Mouse (Mus musculus) liver, embryonic 16.5 days (tissue): Measurements from ENCODE around the gene Pcmt1. TPM values are rescaled to one million over a fixed set of nuclear protein-coding genes. Genes with fewer than 3 reads are reported as not detected.
A peak's percentile ranks its signal among the peaks of the same experiment; 100 is the strongest.

Source experiments
- ATAC-seq: fragments of 200-750 bp; cut with Nextera tagmentation; 2 replicates; pipeline ENCODE4 v1.8.0; 2017; ENCODE audit warnings: low read depth, mild to moderate bottlenecking, moderate number of reproducible peaks, moderate library complexity
- H3K27ac ChIP-seq: fragments of 300-500 bp; sonication (generic); 2 replicates; pipeline ENCODE4 v1.5.1; 2014; ENCODE audit warnings: mild to moderate bottlenecking, low read length
- H3K27me3 ChIP-seq: fragments of 300-500 bp; sonication (generic); 2 replicates; pipeline ENCODE4 v1.6.1; 2014; ENCODE audit warnings: low read depth, low read length, mixed read lengths; ENCODE audit not compliant: control insufficient read depth, insufficient read depth
- H3K36me3 ChIP-seq: fragments of 300-500 bp; sonication (generic); 2 replicates; pipeline ENCODE4 v1.6.1; 2014; ENCODE audit warnings: mild to moderate bottlenecking; ENCODE audit not compliant: control insufficient read depth, insufficient read depth
- H3K4me1 ChIP-seq: fragments of 300-500 bp; sonication (generic); 2 replicates; pipeline ENCODE4 v1.6.1; 2014; ENCODE audit warnings: low read depth, low read length, mixed read lengths; ENCODE audit not compliant: control insufficient read depth
- H3K4me2 ChIP-seq: fragments of 300-500 bp; sonication (generic); 2 replicates; pipeline ENCODE4 v1.6.1; 2014; ENCODE audit warnings: low read depth, low read length, mixed read lengths
- H3K4me3 ChIP-seq: fragments of 300-500 bp; sonication (generic); 2 replicates; pipeline ENCODE4 v1.5.1; 2014; ENCODE audit warnings: low read depth, mild to moderate bottlenecking, low read length
- H3K9ac ChIP-seq: fragments of 300-500 bp; sonication (generic); 2 replicates; pipeline ENCODE4 v1.6.1; 2014; ENCODE audit warnings: low read depth, low read length
- H3K9me3 ChIP-seq: fragments of 300-500 bp; sonication (generic); replicated peaks from 2 replicates; pipeline ENCODE4 v1.6.1; 2016; ENCODE audit warnings: low read length; ENCODE audit not compliant: control insufficient read depth
- WGBS: fragments of 180-500 bp; shearing (Covaris S2); extraction: QIAGEN DNeasy Blood & Tissue Kit; methylation state at CpG from one replicate; pipeline ENCODE4 v1.1.7; 2014; ENCODE audit not compliant: insufficient replicate concordance; 5-methylcytosine and 5-hydroxymethylcytosine counted together
- polyA plus RNA-seq: library from polyadenylated mRNA; unstranded; fragments of >200 nt; fragmentation: Nextera tagmentation; extraction: Ambion mirVana; gene quantifications from 2 replicates; pipeline ENCODE4 v1.2.1, GENCODE M21; 2015

The Pcmt1 gene
- polyA plus RNA-seq, result 83.3 and 94.3 TPM in 2 replicates

DNA sequence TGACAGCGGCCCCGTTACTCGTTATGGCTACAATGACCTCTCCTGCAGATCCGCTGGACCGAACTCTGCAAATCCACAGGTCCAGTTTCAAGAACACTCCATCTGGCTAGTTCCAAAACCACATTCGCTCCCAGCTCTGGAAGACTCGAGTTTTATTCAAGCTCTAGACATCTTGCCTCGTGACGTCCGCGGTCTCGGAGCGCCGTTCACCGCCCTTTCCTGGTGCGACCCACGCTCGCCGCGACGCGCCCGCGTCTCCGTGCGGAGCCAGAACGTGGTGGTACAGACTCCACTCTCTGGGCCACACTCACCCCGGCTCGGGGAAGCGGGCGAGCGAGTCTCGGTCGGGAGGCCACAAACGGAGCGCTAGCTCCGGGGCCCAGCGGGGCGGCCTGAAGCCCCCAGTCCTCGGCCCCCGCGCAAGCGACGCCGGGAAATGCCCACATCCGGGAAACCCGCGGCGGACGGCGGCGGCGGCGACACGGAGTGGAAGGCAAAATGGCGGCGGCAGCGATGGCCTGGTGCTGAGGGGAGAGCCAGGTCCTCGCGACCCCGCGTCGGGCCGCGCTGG is at the start of gene Pcmt1, which contains the start of gene Lats1:
Gene Pcmt1, minus strand, starts transcription at position 406 of the 571 bp plus-strand sequence.
Gene Lats1, plus strand, starts transcription at position 484 of the 571 bp plus-strand sequence.
- peak within 1 kb of the TSS; percentile 70 for H3K4me2 ChIP-seq
- ATAC-seq, result peak; percentile 78
- peaks cover 15% of the 10 kb centered on the region for H3K36me3 ChIP-seq
- peaks cover 18% of the 10 kb centered on the region for H3K4me1 ChIP-seq
- H3K9me3 ChIP-seq, result no peaks in the 10 kb centered on the region
- no peaks in the 10 kb centered on the region for H3K27me3 ChIP-seq
- 0% methylated on average over 65 of the region's 65 CpGs for WGBS
- H3K4me3 ChIP-seq, result peak within 1 kb of the TSS; percentile 86
- H3K9ac ChIP-seq, result peak within 1 kb of the TSS; percentile 96
- peak within 1 kb of the TSS; percentile 90 for H3K27ac ChIP-seq

GRCm38 (mm10) chr10:7727011-7727410 is 46.1 kb upstream of the Pcmt1 start:
- peak overlapping the region; percentile 92 for H3K4me3 ChIP-seq
- H3K36me3 ChIP-seq, result no peaks in the 10 kb centered on the region
- peak overlapping the region; percentile 78 for H3K4me2 ChIP-seq
- no peak overlapping the region for H3K27ac ChIP-seq
- no peak for ATAC-seq
- no peaks in the 10 kb centered on the region for H3K27me3 ChIP-seq
- WGBS, result 9% methylated on average over 3 of the region's 3 CpGs
- peaks cover 11% of the 10 kb centered on the region for H3K4me1 ChIP-seq
- H3K9me3 ChIP-seq, result no peaks in the 10 kb centered on the region
- H3K9ac ChIP-seq, result peak overlapping the region; percentile 58

- Histone ChIP-seq H3K27me3 (no peaks in the 10 kb centered on the region), H3K4me1 (peaks cover 11% of the 10 kb centered on the region), H3K36me3 (no peaks in the 10 kb centered on the region), H3K27ac (peak overlapping the region; percentile 80), H3K9ac (peak overlapping the region; percentile 82), H3K4me2 (peak overlapping the region; percentile 78), H3K4me3 (peak overlapping the region; percentile 92), H3K9me3 (no peaks in the 10 kb centered on the region)
- 0% methylated on average over 8 of the region's 8 CpGs for WGBS
- ATAC-seq, result no peak
Measured at GRCm38 (mm10) chr10:7726501-7726812, 45.5 kb upstream of the Pcmt1 start.

GRCm38 (mm10) chr10:7725751-7726500 is 45.0 kb upstream of the Pcmt1 start, which contains the start of gene Katna1:
TSS of gene Katna1 (plus strand) at chr10:7726000.
- peak; percentile 98 for ATAC-seq
- Histone ChIP-seq H3K9me3 (no peaks in the 10 kb centered on the region), H3K9ac (peak within 1 kb of the TSS; percentile 82), H3K27ac (peak within 1 kb of the TSS; percentile 80), H3K4me1 (peaks cover 11% of the 10 kb centered on the region), H3K27me3 (no peaks in the 10 kb centered on the region), H3K36me3 (no peaks in the 10 kb centered on the region), H3K4me3 (peak within 1 kb of the TSS; percentile 92), H3K4me2 (peak within 1 kb of the TSS; percentile 78)
- under 1% methylated on average over 49 of the region's 49 CpGs for WGBS

- no peaks in the 10 kb centered on the region for H3K4me1 ChIP-seq
- H3K4me3 ChIP-seq, result no peak overlapping the region
- no peaks in the 10 kb centered on the region for H3K9me3 ChIP-seq
- H3K9ac ChIP-seq, result no peak overlapping the region
- 75% methylated on average over 7 of the region's 7 CpGs for WGBS
- no peak for ATAC-seq
- H3K27me3 ChIP-seq, result no peaks in the 10 kb centered on the region
- no peak overlapping the region for H3K4me2 ChIP-seq
- peaks cover 23% of the 10 kb centered on the region for H3K36me3 ChIP-seq
- no peak overlapping the region for H3K27ac ChIP-seq
Measured at GRCm38 (mm10) chr10:7715056-7715455, 34.1 kb upstream of the Pcmt1 start.

- Histone ChIP-seq H3K4me1 (no peaks in the 10 kb centered on the region), H3K27me3 (no peaks in the 10 kb centered on the region), H3K27ac (no peak overlapping the region)
Measured at GRCm38 (mm10) chr10:7712506-7712905, 31.6 kb upstream of the Pcmt1 start.

GRCm38 (mm10) chr10:7710121-7710520 is 29.2 kb upstream of the Pcmt1 start:
- no peak overlapping the region for H3K4me2 ChIP-seq
- WGBS, result 74% methylated on average over 5 of the region's 5 CpGs
- no peak overlapping the region for H3K4me3 ChIP-seq
- no peaks in the 10 kb centered on the region for H3K4me1 ChIP-seq
- peaks cover 29% of the 10 kb centered on the region for H3K36me3 ChIP-seq
- ATAC-seq, result no peak
- H3K27ac ChIP-seq, result no peak overlapping the region
- no peak overlapping the region for H3K9ac ChIP-seq
- no peaks in the 10 kb centered on the region for H3K27me3 ChIP-seq
- H3K9me3 ChIP-seq, result no peaks in the 10 kb centered on the region

More at GRCm38 (mm10) chr10:7712506-7712905, 31.6 kb upstream of the Pcmt1 start:
- Histone ChIP-seq H3K4me3 (no peak overlapping the region), H3K9ac (no peak overlapping the region), H3K9me3 (no peaks in the 10 kb centered on the region), H3K4me2 (no peak overlapping the region), H3K36me3 (peaks cover 23% of the 10 kb centered on the region)
- 82% methylated on average over 13 of the region's 13 CpGs for WGBS
- ATAC-seq, result no peak

DNA sequence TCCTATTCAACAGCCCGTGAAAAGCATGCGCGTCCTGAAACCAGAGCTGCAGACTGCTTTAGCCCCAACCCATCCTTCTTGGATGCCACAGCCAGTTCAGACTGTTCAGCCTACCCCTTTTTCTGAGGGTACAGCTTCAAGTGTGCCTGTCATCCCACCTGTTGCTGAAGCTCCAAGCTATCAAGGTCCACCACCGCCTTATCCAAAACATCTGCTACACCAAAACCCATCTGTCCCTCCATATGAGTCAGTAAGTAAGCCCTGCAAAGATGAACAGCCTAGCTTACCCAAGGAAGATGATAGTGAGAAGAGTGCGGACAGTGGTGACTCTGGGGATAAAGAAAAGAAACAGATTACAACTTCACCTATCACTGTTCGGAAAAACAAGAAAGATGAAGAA is 21.6 kb upstream of the Pcmt1 start:
- Histone ChIP-seq H3K9ac (no peak overlapping the region), H3K36me3 (peaks cover 54% of the 10 kb centered on the region), H3K4me3 (no peak overlapping the region), H3K4me2 (no peak overlapping the region), H3K27me3 (no peaks in the 10 kb centered on the region), H3K27ac (no peak overlapping the region), H3K9me3 (no peaks in the 10 kb centered on the region), H3K4me1 (no peaks in the 10 kb centered on the region)
- no peak for ATAC-seq
- WGBS, result 85% methylated on average over 6 of the region's 6 CpGs

DNA sequence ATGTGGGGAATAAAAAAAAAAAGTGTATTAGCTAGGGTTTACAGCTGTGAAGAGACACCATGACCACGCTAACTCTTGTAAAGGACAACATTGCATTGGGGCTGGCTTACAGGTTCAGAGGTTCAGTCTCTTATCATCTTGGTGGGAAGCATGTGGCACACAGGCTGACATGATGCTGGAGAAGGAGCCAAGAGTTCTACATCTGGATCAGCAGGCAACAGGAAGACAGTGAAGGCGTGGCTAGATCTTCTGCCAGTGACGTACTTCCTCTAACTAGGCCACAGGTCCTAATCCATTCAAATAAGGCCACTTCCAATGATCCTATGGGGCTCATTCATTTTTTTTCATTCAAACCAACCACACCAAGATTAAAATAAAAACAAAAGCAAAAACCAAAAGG is 19.2 kb upstream of the Pcmt1 start:
- ATAC-seq, result no peak
- Histone ChIP-seq H3K9ac (no peak overlapping the region), H3K9me3 (no peaks in the 10 kb centered on the region), H3K4me2 (no peak overlapping the region), H3K4me3 (no peak overlapping the region), H3K4me1 (no peaks in the 10 kb centered on the region), H3K36me3 (peaks cover 54% of the 10 kb centered on the region), H3K27me3 (no peaks in the 10 kb centered on the region), H3K27ac (no peak overlapping the region)
- 59% methylated on average over 3 of the region's 3 CpGs for WGBS
